Comparison of ENCODE assay signal across 20 mouse cellular contexts in the genomic region with DNA sequence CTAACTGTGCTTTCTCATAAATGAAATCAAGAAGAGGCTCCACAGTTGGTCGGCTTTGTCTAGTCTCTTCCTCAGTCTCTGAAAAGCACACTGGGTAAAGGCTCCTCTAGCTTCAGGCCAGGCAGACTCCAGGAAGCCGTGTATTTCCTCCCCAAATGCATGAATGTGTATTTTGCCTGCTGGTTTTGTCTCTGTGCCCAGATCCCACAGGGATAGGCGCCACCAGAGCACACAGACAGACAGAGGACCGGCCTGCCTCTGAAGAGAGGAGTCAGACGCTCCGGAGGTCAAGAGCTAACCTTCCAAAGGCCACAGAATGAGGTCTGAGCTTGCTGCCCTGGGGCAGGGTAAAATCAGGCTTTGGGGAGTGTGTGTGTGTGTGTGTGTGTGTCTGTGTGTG. TPM values are rescaled to one million over a fixed set of nuclear protein-coding genes. Genes with fewer than 3 reads are reported as not detected.
DNase-seq lines count a peak whose midpoint lies in the region; ATAC-seq lines count a peak whose summit lies in the region.
"Had no signal": no experiment of that assay in that cellular context is flagged by ENCODE, and none has a peak within 500 bp of the region (broad histone marks: within the 10 kb centered on the region; RNA-seq: fewer than 3 reads in every experiment).

No protein-coding gene starts in this region.

- no peaks in the 10 kb centered on the region for H3K36me3 ChIP-seq in hindbrain, embryonic 10.5 days
- no peaks in the 10 kb centered on the region for H3K36me3 ChIP-seq in hindbrain, embryonic 12.5 days
- H3K36me3 ChIP-seq in lung, embryonic 15.5 days: no peaks in the 10 kb centered on the region
- H3K36me3 ChIP-seq in intestine, embryonic 16.5 days (ENCODE audit: control insufficient read depth, insufficient read depth, low read length): no peaks in the 10 kb centered on the region
- H3K36me3 ChIP-seq: forebrain, embryonic 10.5 days; limb, embryonic 12.5 days had no signal

- H3K4me3 ChIP-seq in hindbrain, embryonic 10.5 days: no peak overlapping the region
- no peak overlapping the region for H3K4me3 ChIP-seq in hindbrain, embryonic 12.5 days
- no peak overlapping the region for H3K4me3 ChIP-seq in lung, embryonic 15.5 days
- H3K4me3 ChIP-seq in intestine, embryonic 16.5 days (ENCODE audit: low read length): no peak overlapping the region
- H3K4me3 ChIP-seq: forebrain, embryonic 10.5 days; limb, embryonic 12.5 days; megakaryocyte, embryonic 14.5 days had no signal

- H3K4me1 ChIP-seq in hindbrain, embryonic 10.5 days (replicated peaks): peaks cover 17% of the 10 kb centered on the region
- H3K4me1 ChIP-seq in hindbrain, embryonic 12.5 days: peaks cover 3% of the 10 kb centered on the region; the same call in 1 of the 2 replicates
- peaks cover 12% of the 10 kb centered on the region for H3K4me1 ChIP-seq in lung, embryonic 15.5 days
- H3K4me1 ChIP-seq in intestine, embryonic 16.5 days (ENCODE audit: control insufficient read depth, insufficient read depth, low read length): peaks cover 7% of the 10 kb centered on the region
- H3K4me1 ChIP-seq: megakaryocyte, embryonic 14.5 days had no signal

- ATAC-seq in hindbrain, embryonic 12.5 days (ENCODE audit: low FRiP score): no peak
- ATAC-seq in lung, embryonic 15.5 days (ENCODE audit: borderline replicate concordance, extremely low read depth, low FRiP score, low TSS enrichment): peak; percentile 55; the same call in 1 of the 2 replicates
- ATAC-seq in intestine, embryonic 16.5 days: no peak
- ATAC-seq in erythroblast, adult 5-6 weeks (replicated peaks; ENCODE audit: low FRiP score, poor library complexity, severe bottlenecking): no peak

- no peaks in the 10 kb centered on the region; the same call in 1 of the 2 replicates for H3K27me3 ChIP-seq in hindbrain, embryonic 10.5 days (ENCODE audit: insufficient read depth, poor library complexity, severe bottlenecking)
- H3K27me3 ChIP-seq in hindbrain, embryonic 12.5 days: no peaks in the 10 kb centered on the region; the same call in none of the 2 replicates
- H3K27me3 ChIP-seq in lung, embryonic 15.5 days: 0 out of 2 replicates have a peak, but pooled peaks cover 4% of the 10 kb centered on the region
- H3K27me3 ChIP-seq in intestine, embryonic 16.5 days (replicated peaks; ENCODE audit: control insufficient read depth, insufficient read depth, low read length): no peaks in the 10 kb centered on the region
- H3K27me3 ChIP-seq: Patski had no signal

- no peak overlapping the region for H3K4me2 ChIP-seq in hindbrain, embryonic 12.5 days (replicated peaks)
- H3K4me2 ChIP-seq in lung, embryonic 15.5 days: no peak overlapping the region
- H3K4me2 ChIP-seq in intestine, embryonic 16.5 days (ENCODE audit: low read depth, low read length): no peak overlapping the region

- no peaks in the 10 kb centered on the region for H3K9me3 ChIP-seq in hindbrain, embryonic 10.5 days
- H3K9me3 ChIP-seq in hindbrain, embryonic 12.5 days (replicated peaks): no peaks in the 10 kb centered on the region
- H3K9me3 ChIP-seq in lung, embryonic 15.5 days: no peaks in the 10 kb centered on the region
- H3K9me3 ChIP-seq in intestine, embryonic 16.5 days (ENCODE audit: control insufficient read depth, low read length): no peaks in the 10 kb centered on the region
- H3K9me3 ChIP-seq: forebrain, embryonic 10.5 days; limb, embryonic 12.5 days; megakaryocyte, embryonic 14.5 days had no signal

- peak overlapping the region; percentile 62; the same call in 1 of the 2 replicates for H3K27ac ChIP-seq in hindbrain, embryonic 10.5 days
- H3K27ac ChIP-seq in hindbrain, embryonic 12.5 days: no peak overlapping the region
- H3K27ac ChIP-seq in lung, embryonic 15.5 days: no peak overlapping the region
- H3K27ac ChIP-seq in intestine, embryonic 16.5 days (ENCODE audit: low read length): peak overlapping the region; percentile 14; the same call in 1 of the 2 replicates
- H3K27ac ChIP-seq: forebrain, embryonic 10.5 days had no signal

- 32% methylated on average over 6 of the region's 6 CpGs for WGBS in hindbrain, embryonic 10.5 days
- WGBS in hindbrain, embryonic 12.5 days: 39% methylated on average over 6 of the region's 6 CpGs
- 22% methylated on average over 6 of the region's 6 CpGs for WGBS in lung, embryonic 15.5 days
- WGBS in intestine, embryonic 16.5 days: 33% methylated on average over 6 of the region's 6 CpGs

- no peak overlapping the region for H3K9ac ChIP-seq in hindbrain, embryonic 12.5 days
- H3K9ac ChIP-seq in lung, embryonic 15.5 days: no peak overlapping the region
- no peak overlapping the region for H3K9ac ChIP-seq in intestine, embryonic 16.5 days (ENCODE audit: low read depth, low read length)
- H3K9ac ChIP-seq: limb, embryonic 12.5 days had no signal

- DNase-seq in hindbrain, embryonic 10.5 days (ENCODE audit: low spot score): peak; percentile 21
- no peak for DNase-seq in lung, postnatal 25 days (ENCODE audit: low spot score)
- DNase-seq in Muller cell, postnatal 12 days (ENCODE audit: inconsistent ontology term): peak; percentile 9
- no peak for DNase-seq in layer of hippocampus, postnatal 25 days (ENCODE audit: extremely low spot score in 1 of 2, low spot score in 1 of 2)
- DNase-seq: adrenal gland, adult 8-10 months; gastrocnemius, postnatal 10 days; layer of hippocampus, postnatal 36 days; right cerebral cortex, postnatal 4 days had no signal

RNA-seq across cellular contexts. Expression of gene A530084C06Rik, which starts 18.4 kb away (rescaled TPM):
- polyA plus RNA-seq in hindbrain, embryonic 10.5 days (2016; fragmentation: Nextera tagmentation; extraction: Ambion mirVana): not detected in 2 replicates
- not detected in 2 replicates for polyA plus RNA-seq in hindbrain, embryonic 12.5 days (2016; fragmentation: Nextera tagmentation; extraction: Ambion mirVana)
- not detected in 2 replicates for polyA plus RNA-seq in lung, embryonic 15.5 days (2015; fragmentation: Nextera tagmentation; extraction: Ambion mirVana)
- polyA plus RNA-seq in intestine, embryonic 16.5 days (2015; fragmentation: Nextera tagmentation; extraction: Ambion mirVana): not detected in 2 replicates
- total RNA-seq in erythroblast, adult 5-6 weeks (2015; ENCODE audit: low replicate concordance): not detected in 2 replicates
- total RNA-seq in erythroblast, adult 5-6 weeks (2017; ENCODE audit: low replicate concordance): not detected in 2 replicates
- total RNA-seq in layer of hippocampus, postnatal 25 days (2021): under 1 TPM; 0.59 to 0.85 TPM
- total RNA-seq: adrenal gland, adult 8-10 months; common myeloid progenitor, adult 5-6 weeks; gastrocnemius, postnatal 10 days had no signal
- polyA plus RNA-seq: forebrain, embryonic 10.5 days; heart, embryonic 16.5 days; Patski; stomach, embryonic 14.5 days had no signal

RNA-seq across cellular contexts. Expression of gene Foxq1, which starts 21.6 kb away (rescaled TPM):
- polyA plus RNA-seq in hindbrain, embryonic 10.5 days (2016; fragmentation: Nextera tagmentation; extraction: Ambion mirVana): 0.66 and 1.1 TPM in 2 replicates
- polyA plus RNA-seq in hindbrain, embryonic 12.5 days (2016; fragmentation: Nextera tagmentation; extraction: Ambion mirVana): 2.9 and 3.0 TPM in 2 replicates
- 1.1 TPM in 2 replicates for polyA plus RNA-seq in lung, embryonic 15.5 days (2015; fragmentation: Nextera tagmentation; extraction: Ambion mirVana)
- polyA plus RNA-seq in intestine, embryonic 16.5 days (2015; fragmentation: Nextera tagmentation; extraction: Ambion mirVana): 1.2 and 1.8 TPM in 2 replicates
- not detected in 2 replicates for total RNA-seq in erythroblast, adult 5-6 weeks (2015; ENCODE audit: low replicate concordance)
- not detected in 2 replicates for total RNA-seq in erythroblast, adult 5-6 weeks (2017; ENCODE audit: low replicate concordance)
- total RNA-seq in layer of hippocampus, postnatal 25 days (2021): 1 to 10 TPM; 2.4 to 2.5 TPM
- total RNA-seq: common myeloid progenitor, adult 5-6 weeks; gastrocnemius, postnatal 10 days had no signal

RNA-seq across cellular contexts. Expression of gene Foxf2, which starts 48.0 kb away (rescaled TPM):
- polyA plus RNA-seq in hindbrain, embryonic 10.5 days (2016; fragmentation: Nextera tagmentation; extraction: Ambion mirVana): 5.7 and 11.8 TPM in 2 replicates
- polyA plus RNA-seq in hindbrain, embryonic 12.5 days (2016; fragmentation: Nextera tagmentation; extraction: Ambion mirVana): 9.4 and 9.5 TPM in 2 replicates
- polyA plus RNA-seq in lung, embryonic 15.5 days (2015; fragmentation: Nextera tagmentation; extraction: Ambion mirVana): 29.5 and 30.4 TPM in 2 replicates
- polyA plus RNA-seq in intestine, embryonic 16.5 days (2015; fragmentation: Nextera tagmentation; extraction: Ambion mirVana): 11.4 and 13.7 TPM in 2 replicates
- not detected in 2 replicates for total RNA-seq in erythroblast, adult 5-6 weeks (2015; ENCODE audit: low replicate concordance)
- not detected in 2 replicates for total RNA-seq in erythroblast, adult 5-6 weeks (2017; ENCODE audit: low replicate concordance)
- total RNA-seq in layer of hippocampus, postnatal 25 days (2021): 1 to 10 TPM; 4.1 to 5.7 TPM
- total RNA-seq: adrenal gland, adult 8-10 months; common myeloid progenitor, adult 5-6 weeks; gastrocnemius, postnatal 10 days; neutrophil, adult 5-6 weeks had no signal

Comparison
In these comparisons a context has a peak if more than half of its experiments do, and no peak if none do; other contexts are left out.
1. H3K27ac ChIP-seq: peak in hindbrain, embryonic 10.5 days (single experiment) and intestine, embryonic 16.5 days (single experiment); none in hindbrain, embryonic 12.5 days (single experiment) and lung, embryonic 15.5 days (single experiment).
2. DNase-seq: peak in hindbrain, embryonic 10.5 days (single experiment) and Muller cell, postnatal 12 days (single experiment); none in lung, postnatal 25 days (single experiment) and layer of hippocampus, postnatal 25 days (0 of 2).